Mouse (Mus musculus) C2C12 (cell line): ENCODE results near the gene Fgd2. TPM values are rescaled to one million over a fixed set of nuclear protein-coding genes. Genes with fewer than 3 reads are reported as not detected.

Source experiments
- H3K27me3 ChIP-seq: one replicate; pipeline ENCODE4 v1.6.1; 2011; ENCODE audit not compliant: control insufficient read depth, insufficient read depth, insufficient read length
- H3K36me3 ChIP-seq: one replicate; pipeline ENCODE4 v1.6.1; 2011; ENCODE audit not compliant: control insufficient read depth, insufficient read depth
- H3K4me3 ChIP-seq: one replicate; pipeline ENCODE4 v1.5.1; 2011; ENCODE audit warnings: mild to moderate bottlenecking, control low read depth; ENCODE audit not compliant: poor library complexity, insufficient read depth, severe bottlenecking
- H3K79me2 ChIP-seq: one replicate; pipeline ENCODE4 v1.6.1; 2011; ENCODE audit not compliant: control insufficient read depth, insufficient read depth
- H3K79me3 ChIP-seq: one replicate; pipeline ENCODE4 v1.6.1; 2011; ENCODE audit warnings: low read depth, control low read depth
- H3ac ChIP-seq: one replicate; pipeline ENCODE3; 2011; ENCODE audit warnings: low read depth; ENCODE audit not compliant: control insufficient read depth, insufficient read length
- CEBPB ChIP-seq: IDR thresholded peaks from one replicate; pipeline ENCODE4 v1.6.1; 2011; ENCODE audit warnings: low read depth, mild to moderate bottlenecking, control low read depth, moderate library complexity
- CTCF ChIP-seq: IDR thresholded peaks from one replicate; pipeline ENCODE4 v1.5.1; 2011; ENCODE audit not compliant: control insufficient read depth, insufficient read depth, insufficient read length
- FOSL1 ChIP-seq: IDR thresholded peaks from one replicate; pipeline ENCODE4 v1.8.0; 2011; ENCODE audit warnings: mild to moderate bottlenecking, low read length; ENCODE audit not compliant: poor library complexity, insufficient read depth, severe bottlenecking
- MAX ChIP-seq: IDR thresholded peaks from one replicate; pipeline ENCODE4 v1.6.1; 2011; ENCODE audit warnings: mild to moderate bottlenecking, control low read depth
- MYOD1 ChIP-seq: IDR thresholded peaks from one replicate; pipeline ENCODE4 v1.6.1; 2011; ENCODE audit warnings: low read depth; ENCODE audit not compliant: control insufficient read depth, insufficient read length
- MYOG ChIP-seq: IDR thresholded peaks from one replicate; pipeline ENCODE4 v1.6.1; 2011; ENCODE audit not compliant: control insufficient read depth, insufficient read length; ENCODE audit errors: extremely low read depth
- USF1 ChIP-seq: IDR thresholded peaks from one replicate; pipeline ENCODE4 v1.6.1; 2011; ENCODE audit warnings: low read depth, mild to moderate bottlenecking, control low read depth, moderate library complexity
- polyA plus RNA-seq: library from polyadenylated mRNA; unstranded; fragments of >200 nt; fragmentation: generic; extraction: Trizol; gene quantifications from one replicate; pipeline ENCODE4 v1.2.1, GENCODE M21; 2012; ENCODE audit warnings: missing spikeins

Fgd2 gene
- polyA plus RNA-seq, 1 experiment, result 0.19 TPM

DNA sequence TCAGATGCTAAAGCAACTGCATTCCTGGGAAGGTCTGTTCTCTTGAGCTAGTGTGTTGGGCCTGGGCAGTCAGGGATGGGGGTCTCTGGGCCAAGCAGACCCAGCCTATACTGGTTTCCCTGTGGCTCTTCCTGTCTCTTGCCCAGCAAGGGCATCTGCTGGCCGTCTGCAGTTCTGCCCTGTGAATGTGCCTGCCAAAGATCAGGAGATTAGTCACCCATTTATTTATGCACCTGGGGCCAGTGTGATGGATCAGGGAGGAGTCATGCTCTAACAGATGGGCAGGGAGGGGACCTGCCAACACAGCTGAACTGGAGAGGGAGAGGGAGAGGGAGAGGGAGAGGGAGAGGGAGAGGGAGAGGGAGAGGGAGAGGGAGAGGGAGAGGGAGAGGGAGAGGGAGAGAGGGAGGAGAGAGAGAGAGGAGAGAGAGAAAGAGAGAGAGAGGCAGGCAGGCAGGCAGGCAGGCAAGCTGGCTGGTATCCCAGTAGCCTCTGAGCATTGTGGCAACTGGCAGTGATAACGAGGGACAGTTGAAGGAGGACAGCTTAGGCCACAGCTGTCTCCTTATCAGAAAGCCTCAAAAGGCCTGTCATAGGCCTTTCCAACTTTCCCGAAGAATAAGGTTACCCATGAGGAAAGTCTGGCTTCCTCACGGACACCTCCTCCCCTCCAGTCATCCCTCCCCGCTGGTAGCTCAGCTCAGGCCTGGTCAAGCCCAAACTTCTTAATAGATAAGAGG is 29.9 kb upstream of the Fgd2 start:
- no peaks in the 10 kb centered on the region for H3K79me2 ChIP-seq
- no peaks in the 10 kb centered on the region for H3K27me3 ChIP-seq
- H3K79me3 ChIP-seq, result no peaks in the 10 kb centered on the region
- no peak overlapping the region for H3ac ChIP-seq
- H3K36me3 ChIP-seq, result peaks cover 36% of the 10 kb centered on the region
- no peak overlapping the region for H3K4me3 ChIP-seq
- TF ChIP-seq CTCF, result peak; percentile 22
- no peak for TF ChIP-seq CEBPB
- TF ChIP-seq MYOD1, result peak; percentile 86

DNA sequence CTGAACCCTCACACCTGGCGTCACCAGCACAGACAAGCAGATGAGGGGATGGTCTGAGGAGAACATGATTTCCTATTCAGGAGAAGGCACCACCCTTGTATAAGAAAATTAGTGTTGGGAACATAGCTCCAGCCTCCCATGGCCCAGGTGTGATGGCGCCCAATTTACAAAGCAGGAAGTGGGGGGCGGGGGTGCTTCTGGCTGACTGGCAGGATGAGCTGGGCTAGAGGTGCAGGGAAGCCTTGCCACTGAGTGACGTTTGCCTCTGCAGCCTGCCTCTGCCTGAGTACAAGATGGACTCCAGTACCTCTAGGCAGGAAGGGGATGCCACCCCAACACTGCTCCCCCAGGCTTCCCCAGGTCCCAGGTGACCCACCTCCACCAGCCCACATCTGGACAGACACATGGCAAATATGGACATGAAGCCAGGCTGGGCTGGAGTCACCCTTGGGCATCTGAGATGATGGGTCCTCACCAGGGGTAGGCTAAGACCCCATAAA is 28.5 kb upstream of the Fgd2 start:
- Histone ChIP-seq H3K79me2 (no peaks in the 10 kb centered on the region), H3K27me3 (no peaks in the 10 kb centered on the region), H3K79me3 (no peaks in the 10 kb centered on the region), H3K36me3 (peaks cover 46% of the 10 kb centered on the region), H3K4me3 (no peak overlapping the region), H3ac (no peak overlapping the region)
- no peak for TF ChIP-seq CEBPB
- TF ChIP-seq USF1, result no peak
- TF ChIP-seq FOSL1, result no peak
- no peak for TF ChIP-seq MAX
- TF ChIP-seq CTCF, result no peak
- TF ChIP-seq MYOD1, result no peak
- no peak for TF ChIP-seq MYOG

DNA sequence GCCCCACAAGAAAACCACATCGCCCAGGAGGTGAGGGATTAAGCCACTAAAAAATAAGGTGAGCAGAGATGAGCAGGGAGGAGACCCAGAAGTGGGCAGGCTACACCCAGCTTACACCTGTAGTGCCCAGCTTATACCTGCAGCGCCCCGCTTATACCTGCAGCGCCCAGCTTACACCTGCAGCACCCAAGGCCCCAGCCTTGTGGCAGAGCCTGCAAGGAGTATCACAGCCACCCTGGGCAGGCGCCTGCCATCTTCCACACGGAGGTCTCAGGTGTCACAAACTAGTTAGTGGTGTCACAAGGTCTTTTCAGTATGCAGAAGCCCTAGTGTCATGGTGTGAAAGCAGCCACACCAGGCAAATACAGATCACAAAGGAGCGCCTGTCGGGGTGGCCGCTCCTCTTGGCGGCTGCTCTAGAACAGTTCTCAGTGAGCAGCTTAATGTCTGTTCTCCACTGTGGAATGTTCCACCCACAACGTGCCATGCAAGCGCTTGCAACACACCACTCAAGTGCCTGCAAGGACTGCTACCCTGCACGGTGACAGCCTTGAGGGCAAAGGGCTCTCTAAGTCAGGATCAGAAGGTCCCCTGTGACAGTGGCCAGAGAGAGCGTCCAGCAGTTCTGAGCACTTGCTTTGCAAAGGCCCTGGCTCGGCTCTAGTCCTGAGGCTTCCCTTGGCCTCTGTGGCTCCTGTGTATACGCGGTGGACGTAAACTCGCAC is 24.3 kb upstream of the Fgd2 start:
- H3K36me3 ChIP-seq, result peaks cover 61% of the 10 kb centered on the region
- no peaks in the 10 kb centered on the region for H3K79me2 ChIP-seq
- H3K27me3 ChIP-seq, result no peaks in the 10 kb centered on the region
- H3K79me3 ChIP-seq, result no peaks in the 10 kb centered on the region
- TF ChIP-seq MYOG, result no peak
- no peak for TF ChIP-seq CTCF
- no peak for TF ChIP-seq MYOD1
- no peak overlapping the region for H3K4me3 ChIP-seq
- no peak overlapping the region for H3ac ChIP-seq

DNA sequence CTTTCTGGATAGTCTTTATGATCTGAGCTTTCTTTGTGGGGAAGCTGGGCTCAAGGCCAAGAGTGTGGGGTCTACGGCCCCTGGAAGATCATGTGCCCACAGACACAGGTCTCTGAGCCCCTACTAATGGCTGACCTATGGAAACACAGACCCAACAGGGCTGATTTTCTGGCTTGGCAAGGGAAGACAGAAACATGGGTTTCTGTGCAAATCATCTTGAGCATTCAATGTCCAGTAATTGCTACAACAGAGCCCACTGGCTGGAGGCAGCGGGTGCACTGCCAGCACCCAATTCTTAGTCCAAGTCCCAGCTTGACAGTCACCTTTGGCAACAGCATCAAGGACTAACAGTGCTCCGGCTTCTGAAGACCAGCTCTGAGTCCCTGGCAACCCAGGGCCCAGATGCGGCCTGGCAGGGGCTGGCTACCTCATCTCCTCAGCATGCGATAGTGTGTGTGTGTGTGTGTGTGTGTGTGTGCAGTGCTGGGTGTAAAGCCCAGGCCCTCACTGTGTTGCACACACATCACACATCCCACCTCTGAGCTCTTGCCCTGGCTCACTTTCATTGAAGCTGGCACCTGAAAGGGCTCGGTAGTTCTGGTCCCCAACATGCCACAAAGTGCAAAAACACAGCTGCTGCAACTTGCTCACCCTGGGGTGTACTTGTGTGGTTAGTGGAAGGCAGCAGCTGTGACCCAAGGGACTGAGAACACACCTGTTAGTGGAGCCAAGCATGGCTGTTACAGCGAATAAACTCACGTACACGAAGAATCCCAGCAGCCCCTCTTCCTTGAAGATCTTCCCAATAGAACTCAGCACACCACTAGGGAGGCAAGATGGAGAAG is 22.5 kb upstream of the Fgd2 start:
- Histone ChIP-seq H3K79me2 (peaks cover 11% of the 10 kb centered on the region), H3K79me3 (no peaks in the 10 kb centered on the region), H3K36me3 (peaks cover 54% of the 10 kb centered on the region), H3ac (no peak overlapping the region), H3K27me3 (no peaks in the 10 kb centered on the region), H3K4me3 (no peak overlapping the region)
- TF ChIP-seq FOSL1, result no peak
- TF ChIP-seq MYOG, result no peak
- TF ChIP-seq CTCF, result no peak
- no peak for TF ChIP-seq CEBPB
- no peak for TF ChIP-seq MAX
- TF ChIP-seq MYOD1, result no peak
- TF ChIP-seq USF1, result no peak

DNA sequence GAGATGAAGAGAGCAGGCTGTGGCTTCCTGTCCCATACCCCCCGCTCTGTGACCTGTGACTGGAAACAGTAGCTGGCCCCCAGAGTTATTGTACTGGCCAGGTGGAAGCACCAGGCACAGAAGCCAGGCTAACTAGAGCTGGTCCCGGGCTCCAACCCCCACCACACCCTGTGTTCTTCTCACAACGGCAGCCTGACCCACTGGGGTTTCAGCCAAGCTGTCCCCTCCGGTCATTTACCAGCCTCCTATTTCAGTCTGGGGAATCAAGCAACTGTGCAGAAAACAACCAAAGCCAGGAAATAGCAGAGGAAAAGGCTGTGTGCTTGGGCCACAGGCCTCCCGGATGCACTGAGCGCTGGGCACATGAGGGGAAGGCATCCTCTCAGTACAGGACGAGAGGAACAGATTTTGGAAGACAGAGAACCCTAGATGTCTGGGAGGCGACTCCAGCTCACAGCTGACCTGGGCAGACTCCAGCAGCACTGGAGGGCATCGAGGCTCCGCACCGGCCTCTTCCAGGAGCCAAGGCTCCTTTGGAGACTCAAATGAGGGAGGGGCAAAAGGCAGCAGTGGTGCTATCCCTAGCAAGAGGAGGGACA is 21.4 kb upstream of the Fgd2 start:
- H3ac ChIP-seq, result no peak overlapping the region
- H3K27me3 ChIP-seq, result no peaks in the 10 kb centered on the region
- H3K79me2 ChIP-seq, result peaks cover 21% of the 10 kb centered on the region
- TF ChIP-seq USF1 (no peak), FOSL1 (no peak), CEBPB (no peak), CTCF (no peak), MAX (no peak), MYOG (no peak), MYOD1 (no peak)
- H3K36me3 ChIP-seq, result peaks cover 57% of the 10 kb centered on the region
- H3K4me3 ChIP-seq, result no peak overlapping the region
- peaks cover 6% of the 10 kb centered on the region for H3K79me3 ChIP-seq
